Mouse (Mus musculus) natural killer cell, adult 2 months (primary cell): ENCODE data around the gene Stx8.

Source experiments
- DNase-seq, 2 experiments: peaks; one replicate each; pipeline ENCODE4 v3.0.0; 2022; ENCODE audit warnings: low spot score in 2 of 2

Gene Stx8

GRCm38 (mm10) chr11:68199801-68200423, 233.9 kb downstream of the Stx8 start:
- DNase-seq: peak; percentile 38 to 40

DNA sequence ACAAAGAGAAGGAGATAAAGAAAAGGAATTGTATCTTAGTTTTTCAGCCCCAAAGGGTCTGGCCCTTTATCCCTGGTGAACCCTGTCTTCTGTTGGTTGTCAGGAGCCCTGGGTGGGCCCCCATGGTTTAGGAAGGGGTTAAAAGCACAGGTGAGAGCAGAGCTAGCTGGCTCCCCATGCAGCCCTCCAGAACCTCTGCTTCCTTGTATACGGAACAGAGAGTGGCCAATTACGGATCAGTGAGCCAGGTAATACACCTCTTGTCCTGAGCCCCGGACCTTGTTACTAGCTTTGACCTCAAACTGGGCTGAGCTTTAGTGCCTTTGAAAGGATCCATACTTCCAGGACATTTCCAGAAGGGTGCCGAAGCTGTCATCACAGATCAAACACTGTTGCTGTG, 234.5 kb downstream of the Stx8 start:
- no peak for DNase-seq

GRCm38 (mm10) chr11:68201063-68201462, 235.1 kb downstream of the Stx8 start:
- peak; percentile 26 to 40 for DNase-seq

DNA sequence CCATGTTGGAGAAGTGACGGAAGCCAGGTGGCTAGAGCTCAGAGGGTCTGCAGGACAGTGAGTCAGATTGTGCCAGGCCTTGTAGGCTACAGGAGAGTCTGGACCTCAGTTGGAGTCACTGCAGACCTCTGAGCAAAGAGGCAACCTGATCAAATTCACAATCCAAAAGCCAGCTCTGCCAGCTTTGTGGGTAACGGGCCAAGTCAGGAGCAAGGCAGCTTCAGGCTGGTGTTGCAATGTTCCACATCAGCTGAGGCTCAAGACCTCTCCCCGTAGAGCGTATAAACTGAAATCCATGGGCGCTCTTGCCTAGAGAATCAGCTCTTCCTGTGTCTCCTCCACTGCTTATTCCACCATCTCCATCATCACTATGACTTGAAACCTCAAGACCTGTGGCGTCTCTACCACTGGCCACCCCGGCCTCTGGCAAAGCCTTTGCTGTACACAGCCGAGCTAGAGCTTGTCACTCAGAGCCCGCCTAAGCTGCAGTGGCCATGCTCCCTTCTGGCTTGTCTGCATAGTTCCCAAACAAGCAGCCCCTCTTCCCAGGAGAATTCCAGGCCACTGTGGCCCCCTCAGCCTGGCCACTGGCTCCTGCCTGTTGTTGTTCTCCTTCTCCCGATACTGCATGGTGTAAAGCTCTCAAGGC, 235.9 kb downstream of the Stx8 start:
- no peak for DNase-seq

DNA sequence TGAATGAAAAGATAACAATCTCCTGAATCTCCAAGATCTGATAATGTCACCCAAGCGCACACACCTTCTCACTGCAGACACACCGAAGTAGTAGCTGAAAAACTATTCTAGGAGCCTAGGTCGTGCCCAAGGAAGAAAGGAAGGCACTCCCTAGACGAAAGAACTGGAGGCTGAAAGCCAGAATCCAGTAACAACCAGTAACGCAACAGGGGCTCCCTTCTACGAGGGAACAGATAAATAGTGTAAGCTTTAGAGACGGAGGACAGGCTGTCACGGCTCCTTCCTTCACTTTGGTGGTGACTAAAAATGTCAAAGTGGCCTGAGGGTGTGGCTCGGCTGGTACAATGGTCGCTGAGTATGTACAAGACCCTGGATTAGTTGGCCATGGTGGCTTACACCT, 236.6 kb downstream of the Stx8 start:
- DNase-seq: no peak

GRCm38 (mm10) chr11:68203658-68204315, 237.8 kb downstream of the Stx8 start:
- DNase-seq: peak; percentile 32 to 46

GRCm38 (mm10) chr11:68204407-68204806, 238.4 kb downstream of the Stx8 start:
- peak; percentile 13 to 49 for DNase-seq

DNA sequence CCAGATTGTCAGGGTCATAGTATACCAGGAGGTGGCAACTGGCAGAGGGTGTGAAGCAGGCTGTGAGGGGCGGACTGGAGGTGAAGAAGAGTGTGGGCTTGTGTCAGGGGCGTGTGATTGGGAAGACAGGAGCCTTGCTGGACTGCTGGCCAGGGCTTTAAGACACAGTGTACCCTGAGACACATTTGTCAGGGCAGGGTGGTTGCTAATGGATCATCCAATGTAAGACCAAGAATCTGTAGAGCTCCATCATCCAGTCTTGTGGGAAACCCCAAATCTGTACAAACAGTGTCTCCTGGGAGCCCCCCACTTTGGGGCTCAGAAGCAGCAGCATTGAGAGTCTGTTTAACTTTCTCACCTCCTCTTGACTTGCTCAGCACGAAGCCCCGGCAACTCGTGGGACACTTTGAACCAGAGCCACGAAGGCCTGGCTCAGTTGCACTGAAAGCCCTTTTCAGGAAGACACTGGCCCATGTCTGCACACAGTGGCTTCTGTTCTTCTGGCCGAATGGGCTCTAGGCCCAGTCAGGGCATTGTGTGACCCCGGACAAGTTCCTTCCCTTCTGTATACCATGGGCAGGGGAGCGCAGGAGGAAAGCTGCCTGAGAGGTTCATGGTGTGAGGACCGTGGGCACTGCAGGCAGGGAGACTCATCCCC, 239.7 kb downstream of the Stx8 start:
- DNase-seq: peak in 1 of 2 experiments; percentile 13

DNA sequence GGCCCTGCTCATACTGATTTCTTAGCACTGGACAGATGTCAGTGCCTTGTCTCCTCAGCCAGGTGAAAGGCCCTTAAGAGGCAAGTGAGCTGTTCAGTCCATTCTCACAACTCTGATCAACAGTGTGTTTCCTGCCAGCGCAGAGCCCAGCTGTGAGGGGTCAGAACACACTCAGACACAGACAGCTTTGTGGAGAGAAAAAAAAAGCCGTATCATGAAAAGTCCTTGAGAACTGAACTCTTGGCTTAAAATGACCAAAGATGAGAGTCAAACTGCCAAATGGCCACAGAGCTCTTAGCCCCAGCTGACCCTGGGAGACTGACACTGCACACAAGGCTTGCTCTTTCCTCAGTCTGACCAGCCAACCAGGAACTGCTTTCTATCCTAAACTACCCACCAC, 242.0 kb downstream of the Stx8 start:
- DNase-seq: no peak

GRCm38 (mm10) chr11:68208582-68208981, 242.6 kb downstream of the Stx8 start:
- no peak for DNase-seq

- DNase-seq: no peak
These were observed 243.5 kb downstream of the Stx8 start for GRCm38 (mm10) chr11:68209506-68209905.

GRCm38 (mm10) chr11:68210714-68211113, 244.7 kb downstream of the Stx8 start:
- DNase-seq: no peak

DNA sequence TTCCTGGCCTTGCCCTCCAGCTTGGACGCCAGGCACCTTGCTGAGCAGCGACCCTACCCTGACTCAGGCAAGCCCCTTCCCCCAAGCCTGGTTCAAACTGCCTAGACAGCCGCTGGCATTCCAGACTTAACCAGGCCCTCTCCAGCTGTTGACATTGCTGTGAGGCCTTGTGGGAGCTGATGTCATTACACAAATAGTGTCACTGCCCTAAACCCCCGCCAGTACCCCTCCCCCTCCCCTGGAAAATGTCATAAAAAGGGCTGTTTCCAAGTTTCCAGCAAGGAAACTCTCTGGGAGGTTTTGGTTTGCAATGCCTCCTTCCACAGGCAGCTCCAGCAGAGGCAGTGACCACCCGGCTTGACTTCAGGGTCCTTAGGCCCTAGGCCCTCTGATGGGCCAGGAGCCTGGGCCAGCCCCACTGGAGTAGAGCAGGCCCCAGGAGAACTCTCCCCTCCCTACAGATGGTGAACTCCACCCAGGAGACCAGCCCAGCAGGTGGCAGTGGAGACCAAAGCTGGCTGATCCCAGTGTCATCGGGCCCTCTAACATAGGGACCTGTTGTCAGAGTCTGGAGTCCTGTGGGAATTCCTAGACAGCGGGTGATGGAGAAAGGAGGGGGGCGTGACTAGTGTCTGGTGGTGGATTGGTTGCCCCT, 246.1 kb downstream of the Stx8 start:
- DNase-seq: no peak

GRCm38 (mm10) chr11:68213896-68214295, 247.9 kb downstream of the Stx8 start:
- DNase-seq: peak in 1 of 2 experiments; percentile 34

- no peak for DNase-seq
These were observed 248.7 kb downstream of the Stx8 start for GRCm38 (mm10) chr11:68214496-68215205.

- no peak for DNase-seq
These were observed 249.4 kb downstream of the Stx8 start for GRCm38 (mm10) chr11:68215206-68215912.

DNA sequence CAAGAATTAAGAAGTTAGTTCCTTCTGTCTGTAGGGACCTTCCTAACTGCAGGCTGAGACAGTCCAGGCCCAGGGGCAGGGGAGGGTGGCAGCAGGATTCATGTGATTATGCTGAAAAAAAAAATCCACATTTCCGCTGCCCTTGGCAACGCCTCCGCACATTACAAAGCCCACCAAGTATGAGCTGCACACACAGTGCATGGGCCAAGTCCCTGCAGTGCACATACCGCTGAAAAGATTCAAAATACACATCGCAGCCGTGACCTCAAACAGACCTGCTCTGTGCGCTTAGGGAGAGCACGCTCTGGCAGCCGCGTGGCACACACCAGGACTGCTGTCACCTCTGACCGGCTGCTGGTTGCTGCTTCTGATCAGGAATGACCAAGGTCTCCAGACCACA, 250.0 kb downstream of the Stx8 start:
- no peak for DNase-seq

DNA sequence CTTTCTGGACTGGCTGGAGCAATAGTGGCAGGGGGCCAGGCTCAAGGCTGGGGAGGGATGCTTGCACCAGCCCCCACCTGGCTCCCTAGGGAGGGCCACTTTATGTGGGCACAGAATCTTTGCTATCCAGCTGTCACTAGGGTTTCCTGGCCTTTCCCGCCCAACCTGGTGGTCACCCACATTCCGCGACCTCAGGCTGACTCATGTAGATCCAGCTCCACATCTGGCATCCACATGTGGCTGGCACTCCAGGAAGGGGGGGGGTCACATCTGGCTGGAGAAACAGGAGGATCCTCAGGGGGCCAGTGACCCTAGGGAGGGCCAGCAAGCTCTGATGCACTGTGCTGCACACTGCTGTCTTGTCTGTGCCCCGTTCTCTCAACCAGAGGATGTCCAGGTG, 254.7 kb downstream of the Stx8 start:
- DNase-seq: no peak

DNA sequence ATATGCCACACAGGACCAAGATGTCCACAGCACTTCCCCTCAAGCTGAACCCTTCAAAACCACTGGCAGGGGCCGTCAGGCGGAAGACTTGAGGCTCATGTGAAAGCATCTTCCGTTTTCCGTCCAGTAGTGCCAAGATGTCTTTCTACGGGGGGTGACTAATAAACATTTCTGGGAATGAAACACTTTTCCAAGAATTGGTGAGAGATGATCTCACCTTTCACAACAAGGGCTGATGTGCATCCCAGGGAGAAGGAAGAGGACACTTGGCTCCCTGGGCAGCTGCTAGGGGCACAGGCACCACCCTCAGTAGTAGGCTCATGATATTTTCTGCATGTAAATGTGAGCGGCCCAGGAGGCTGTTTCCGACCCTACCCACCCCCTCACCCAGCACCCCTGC, 256.2 kb downstream of the Stx8 start:
- no peak for DNase-seq

GRCm38 (mm10) chr11:68223143-68223542, 257.1 kb downstream of the Stx8 start:
- DNase-seq: no peak

DNA sequence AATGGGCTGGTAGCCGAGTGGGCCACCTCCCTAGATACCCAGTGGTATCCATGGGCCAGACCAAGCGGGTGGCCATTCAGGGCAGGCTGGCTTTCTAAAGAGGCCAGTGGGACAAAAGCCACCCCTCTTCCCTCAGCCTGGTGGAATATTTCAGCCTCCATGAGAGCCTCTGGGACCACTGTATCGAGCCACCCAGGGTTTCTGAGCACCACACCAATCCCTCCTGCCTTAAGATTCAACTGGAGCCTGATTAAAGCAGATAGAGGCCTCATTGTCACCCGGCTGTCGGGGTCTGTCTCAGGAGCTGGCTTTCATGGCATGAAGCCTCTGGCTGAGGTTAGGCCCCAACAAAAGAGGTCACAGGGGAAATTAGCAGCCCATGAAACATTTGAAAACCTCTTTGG, 260.7 kb downstream of the Stx8 start:
- no peak for DNase-seq
